Mouse (Mus musculus): ENCODE data around the gene Sdr9c7. TPM values are rescaled to one million over a fixed set of nuclear protein-coding genes. Genes with fewer than 3 reads are reported as not detected.
"Not testable (repeated sequence)": the region's sequence is repeated elsewhere in the genome, so short reads cannot be mapped to it uniquely, and the experiment has no call there.

Sdr9c7 gene
- total and polyA plus RNA-seq, 2 experiments from 2014 or later: not detected

GRCm38 (mm10) chr10:127907386-127907951 is 9.2 kb downstream of the Sdr9c7 start:
- Histone ChIP-seq H3K27me3 (ENCODE audit: insufficient read depth, low read length) (no peaks in the 10 kb centered on the region), H3K4me2 (ENCODE audit: low read depth) (no peak overlapping the region), H3K36me3 (ENCODE audit: insufficient read depth) (no peaks in the 10 kb centered on the region), H3K27ac (ENCODE audit: low read depth, low read length) (no peak overlapping the region), H3K4me3 (ENCODE audit: low read depth, low read length) (no peak overlapping the region), H3K4me1 (ENCODE audit: insufficient read depth) (no peaks in the 10 kb centered on the region), H3K9me3 (ENCODE audit: low read length) (no peaks in the 10 kb centered on the region), H3K9ac (no peak overlapping the region)
- TF ChIP-seq CTCF (IDR thresholded peaks at IDR 0.05; ENCODE audit: low read depth): no peak
- DNase-seq (no peak), ATAC-seq (no peak)

GRCm38 (mm10) chr10:127915578-127915977 is 17.3 kb downstream of the Sdr9c7 start:
- Histone ChIP-seq H3K4me1 (ENCODE audit: insufficient read depth) (no peaks in the 10 kb centered on the region), H3K36me3 (ENCODE audit: insufficient read depth) (no peaks in the 10 kb centered on the region), H3K4me3 (ENCODE audit: low read depth, low read length) (no peak overlapping the region), H3K27ac (ENCODE audit: low read depth, low read length) (no peak overlapping the region), H3K9me3 (ENCODE audit: low read length) (no peaks in the 10 kb centered on the region), H3K4me2 (ENCODE audit: low read depth) (no peak overlapping the region), H3K9ac (no peak overlapping the region), H3K27me3 (ENCODE audit: insufficient read depth, low read length) (no peaks in the 10 kb centered on the region)
- no peak for TF ChIP-seq CTCF (IDR thresholded peaks at IDR 0.05; ENCODE audit: low read depth)
- DNase-seq: no peak
- no peak for ATAC-seq
- 93% methylated on average over 1 of the region's 1 CpGs for WGBS

- H3K27me3 ChIP-seq (ENCODE audit: insufficient read depth, low read length); H3K27ac ChIP-seq (ENCODE audit: low read depth, low read length); H3K4me1 ChIP-seq (ENCODE audit: insufficient read depth); DNase-seq; H3K4me3 ChIP-seq (ENCODE audit: low read depth, low read length); H3K9me3 ChIP-seq (ENCODE audit: low read length); H3K4me2 ChIP-seq (ENCODE audit: low read depth); H3K36me3 ChIP-seq (ENCODE audit: insufficient read depth); H3K9ac ChIP-seq: not testable (repeated sequence)
- peak; percentile 32; the same call in 1 of the 2 replicates for ATAC-seq
- 89% methylated on average over 3 of the region's 3 CpGs for WGBS
Measured at GRCm38 (mm10) chr10:127917183-127917582, 18.9 kb downstream of the Sdr9c7 start.

GRCm38 (mm10) chr10:127917651-127918050 is 19.3 kb downstream of the Sdr9c7 start:
- Histone ChIP-seq H3K9ac (no peak overlapping the region), H3K9me3 (ENCODE audit: low read length) (no peaks in the 10 kb centered on the region), H3K4me3 (ENCODE audit: low read depth, low read length) (no peak overlapping the region), H3K27me3 (ENCODE audit: insufficient read depth, low read length) (no peaks in the 10 kb centered on the region), H3K27ac (ENCODE audit: low read depth, low read length) (no peak overlapping the region), H3K36me3 (ENCODE audit: insufficient read depth) (no peaks in the 10 kb centered on the region), H3K4me2 (ENCODE audit: low read depth) (no peak overlapping the region), H3K4me1 (ENCODE audit: insufficient read depth) (no peaks in the 10 kb centered on the region)
- no peak for TF ChIP-seq CTCF (IDR thresholded peaks at IDR 0.05; ENCODE audit: low read depth)
- DNase-seq (no peak), ATAC-seq (no peak)
- 95% methylated on average over 5 of the region's 5 CpGs for WGBS

GRCm38 (mm10) chr10:127922241-127922640 is 23.9 kb downstream of the Sdr9c7 start:
- Histone ChIP-seq H3K4me3 (ENCODE audit: low read depth, low read length) (no peak overlapping the region), H3K4me2 (ENCODE audit: low read depth) (no peak overlapping the region), H3K27me3 (ENCODE audit: insufficient read depth, low read length) (no peaks in the 10 kb centered on the region), H3K9ac (no peak overlapping the region), H3K4me1 (ENCODE audit: insufficient read depth) (no peaks in the 10 kb centered on the region), H3K36me3 (ENCODE audit: insufficient read depth) (no peaks in the 10 kb centered on the region), H3K9me3 (ENCODE audit: low read length) (no peaks in the 10 kb centered on the region), H3K27ac (ENCODE audit: low read depth, low read length) (no peak overlapping the region)
- DNase-seq (no peak), ATAC-seq (no peak)
- WGBS: 83% methylated on average over 1 of the region's 1 CpGs
- no peak for TF ChIP-seq CTCF (IDR thresholded peaks at IDR 0.05; ENCODE audit: low read depth)

- no peak for DNase-seq
- H3K36me3 ChIP-seq (ENCODE audit: insufficient read depth): no peaks in the 10 kb centered on the region
- no peak overlapping the region for H3K4me3 ChIP-seq (ENCODE audit: low read depth, low read length)
- H3K9ac ChIP-seq: no peak overlapping the region
- no peaks in the 10 kb centered on the region for H3K9me3 ChIP-seq (ENCODE audit: low read length)
- H3K4me1 ChIP-seq (ENCODE audit: insufficient read depth): no peaks in the 10 kb centered on the region
- no peaks in the 10 kb centered on the region for H3K27me3 ChIP-seq (ENCODE audit: insufficient read depth, low read length)
- no peak for ATAC-seq
- TF ChIP-seq CTCF (IDR thresholded peaks at IDR 0.05; ENCODE audit: low read depth): no peak
- no peak overlapping the region for H3K27ac ChIP-seq (ENCODE audit: low read depth, low read length)
- no peak overlapping the region for H3K4me2 ChIP-seq (ENCODE audit: low read depth)
- WGBS: 88% methylated on average over 8 of the region's 8 CpGs
Measured at GRCm38 (mm10) chr10:127923024-127923423, 24.7 kb downstream of the Sdr9c7 start.

GRCm38 (mm10) chr10:127924597-127925378 is 26.5 kb downstream of the Sdr9c7 start:
- TF ChIP-seq CTCF (IDR thresholded peaks at IDR 0.05; ENCODE audit: low read depth): no peak
- Histone ChIP-seq H3K9ac (no peak overlapping the region), H3K4me3 (ENCODE audit: low read depth, low read length) (no peak overlapping the region), H3K4me2 (ENCODE audit: low read depth) (no peak overlapping the region), H3K4me1 (ENCODE audit: insufficient read depth) (no peaks in the 10 kb centered on the region), H3K36me3 (ENCODE audit: insufficient read depth) (no peaks in the 10 kb centered on the region), H3K27me3 (ENCODE audit: insufficient read depth, low read length) (no peaks in the 10 kb centered on the region), H3K27ac (ENCODE audit: low read depth, low read length) (no peak overlapping the region), H3K9me3 (ENCODE audit: low read length) (no peaks in the 10 kb centered on the region)
- DNase-seq (peak; percentile 74), ATAC-seq (peak; percentile 79)
- 61% methylated on average over 7 of the region's 7 CpGs for WGBS
